ENCODE assay signal across 18 mouse cellular contexts in genomic region chr13:81051448-81051847, GRCm38 (mm10).
DNase-seq lines count a peak whose midpoint lies in the region; ATAC-seq lines count a peak whose summit lies in the region.
"Had no signal": no experiment of that assay in that cellular context is flagged by ENCODE, and none has a peak within 500 bp of the region (broad histone marks: within the 10 kb centered on the region; RNA-seq: fewer than 3 reads in every experiment).

No protein-coding gene starts in this region.

- peak; percentile 67 for ATAC-seq in common myeloid progenitor, adult 5-6 weeks (replicated peaks; ENCODE audit: low read depth, poor library complexity, severe bottlenecking)
- 0 out of 4 replicates have a peak, but pooled peaks have one; percentile 24 to 32 for ATAC-seq in hematopoietic stem cell, adult 5-6 weeks (replicated peaks in 1 of 2; ENCODE audit: insufficient read depth in 1 of 2, low FRiP score in 2 of 2, low TSS enrichment in 1 of 2, low read depth in 1 of 2, poor library complexity in 2 of 2, severe bottlenecking in 2 of 2)
- ATAC-seq in megakaryocyte progenitor cell, adult 5-6 weeks (replicated peaks; ENCODE audit: poor library complexity), result peak; percentile 53
- ATAC-seq: forebrain, embryonic 15.5 days; forebrain, postnatal 0 days had no signal

- no peak for DNase-seq in right cerebral cortex, adult 18-20 months
- DNase-seq in heart, adult 9 months (ENCODE audit: low spot score in 2 of 2), result no peak
- no peak for DNase-seq in cerebellum, adult 18-20 months
- DNase-seq in embryo, embryonic 10.5 days (ENCODE audit: low spot score), result no peak
- DNase-seq: adrenal gland, adult 8-10 months; adrenal gland, postnatal 14 days; adrenal gland, postnatal 36 days; cerebellum, adult 11-12 months; cerebellum, adult 8-10 months; cerebellum, adult 9-11 months; cerebellum, postnatal 14 days; cerebellum, postnatal 36 days; embryo, embryonic 11 days; forebrain, postnatal 0 days had no signal
